Mouse (Mus musculus) hindbrain, embryonic 11.5 days (tissue): ENCODE measurements around the gene Ffar3. TPM values are rescaled to one million over a fixed set of nuclear protein-coding genes. Genes with fewer than 3 reads are reported as not detected.
A peak's percentile ranks its signal among the peaks of the same experiment; 100 is the strongest.

Experiments used
- ATAC-seq: fragments of 200-750 bp; cut with Nextera tagmentation; 2 replicates; pipeline ENCODE4 v1.8.0; 2017; ENCODE audit warnings: mild to moderate bottlenecking, moderate TSS enrichment, moderate library complexity; ENCODE audit not compliant: low FRiP score
- DNase-seq: peaks from one replicate; pipeline ENCODE4 v3.0.0-alpha.2; 2015; ENCODE audit warnings: low spot score
- H3K27ac ChIP-seq: fragments of 300-500 bp; sonication (generic); 2 replicates; pipeline ENCODE4 v1.5.1; 2014; ENCODE audit warnings: mild to moderate bottlenecking, low read depth, low read length
- H3K27me3 ChIP-seq: fragments of 300-500 bp; sonication (generic); 2 replicates; pipeline ENCODE4 v1.6.1; 2014; ENCODE audit warnings: mild to moderate bottlenecking, low read length, moderate library complexity, mixed read lengths; ENCODE audit not compliant: control insufficient read depth, insufficient read depth
- H3K36me3 ChIP-seq: fragments of 300-500 bp; sonication (generic); 2 replicates; pipeline ENCODE4 v1.6.1; 2014; ENCODE audit warnings: mild to moderate bottlenecking, low read length, moderate library complexity, mixed read lengths; ENCODE audit not compliant: control insufficient read depth, insufficient read depth
- H3K4me1 ChIP-seq: fragments of 300-500 bp; sonication (generic); replicated peaks from 2 replicates; pipeline ENCODE4 v1.6.1; 2014; ENCODE audit warnings: low read length, mixed read lengths; ENCODE audit not compliant: control insufficient read depth, insufficient read depth
- H3K4me2 ChIP-seq: fragments of 300-500 bp; sonication (generic); replicated peaks from 2 replicates; pipeline ENCODE4 v1.6.1; 2014; ENCODE audit warnings: mild to moderate bottlenecking, low read depth, low read length
- H3K4me3 ChIP-seq: fragments of 300-500 bp; sonication (generic); 2 replicates; pipeline ENCODE4 v1.5.1; 2014; ENCODE audit warnings: low read depth, low read length
- H3K9ac ChIP-seq: fragments of 300-500 bp; sonication (generic); 2 replicates; pipeline ENCODE4 v1.6.1; 2014; ENCODE audit warnings: low read depth, low read length
- H3K9me3 ChIP-seq: fragments of 300-500 bp; sonication (generic); 2 replicates; pipeline ENCODE4 v1.6.1; 2016; ENCODE audit warnings: low read length; ENCODE audit not compliant: control insufficient read depth
- WGBS: fragments of 180-500 bp; shearing (Covaris S2); extraction: QIAGEN DNeasy Blood & Tissue Kit; methylation state at CpG from one replicate; pipeline ENCODE4 v1.1.7; 2014; 5-methylcytosine and 5-hydroxymethylcytosine counted together
- polyA plus RNA-seq: library from polyadenylated mRNA; unstranded; fragments of >200 nt; fragmentation: Nextera tagmentation; extraction: Ambion mirVana; gene quantifications from 2 replicates; pipeline ENCODE4 v1.2.1, GENCODE M21; 2014

Ffar3 gene
- polyA plus RNA-seq, 1 experiment from 2014 or later = not detected

- ATAC-seq (no peak), DNase-seq (no peak)
- H3K27ac ChIP-seq = no peak overlapping the region
- no peaks in the 10 kb centered on the region for H3K4me1 ChIP-seq
- H3K36me3 ChIP-seq = no peaks in the 10 kb centered on the region
- H3K27me3 ChIP-seq = no peaks in the 10 kb centered on the region
- H3K4me3 ChIP-seq = no peak overlapping the region
- no peak overlapping the region for H3K9ac ChIP-seq
- no peak overlapping the region for H3K4me2 ChIP-seq
- no peaks in the 10 kb centered on the region for H3K9me3 ChIP-seq
Measured at GRCm38 (mm10) chr7:30884047-30884446, 28.1 kb upstream of the Ffar3 start.

DNA sequence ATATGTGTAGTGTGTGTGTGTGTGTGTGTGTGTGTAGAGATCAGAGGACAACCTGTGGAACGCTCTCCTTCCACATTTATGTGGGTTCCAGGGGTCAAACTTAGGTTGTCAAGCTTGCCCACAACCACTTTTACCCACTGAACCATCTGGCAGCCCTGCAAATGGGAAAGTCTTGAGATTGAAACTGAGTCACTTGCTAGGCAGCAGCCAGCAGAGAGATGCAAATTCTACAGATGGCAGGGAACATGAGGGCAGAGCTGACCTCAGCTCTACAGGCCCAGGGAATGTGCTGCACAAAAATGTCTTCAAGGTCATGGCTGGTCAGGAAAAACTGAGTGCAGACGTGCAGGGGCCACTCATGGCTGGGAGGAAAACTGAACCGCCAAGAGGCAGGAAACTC, 25.4 kb upstream of the Ffar3 start:
- DNase-seq (no peak), ATAC-seq (no peak)
- WGBS = 77% methylated on average over 3 of the region's 3 CpGs
- H3K27me3 ChIP-seq = no peaks in the 10 kb centered on the region
- no peak overlapping the region for H3K4me2 ChIP-seq
- no peak overlapping the region for H3K9ac ChIP-seq
- no peak overlapping the region for H3K27ac ChIP-seq
- no peaks in the 10 kb centered on the region for H3K4me1 ChIP-seq
- no peaks in the 10 kb centered on the region for H3K36me3 ChIP-seq
- no peaks in the 10 kb centered on the region for H3K9me3 ChIP-seq
- no peak overlapping the region for H3K4me3 ChIP-seq

DNA sequence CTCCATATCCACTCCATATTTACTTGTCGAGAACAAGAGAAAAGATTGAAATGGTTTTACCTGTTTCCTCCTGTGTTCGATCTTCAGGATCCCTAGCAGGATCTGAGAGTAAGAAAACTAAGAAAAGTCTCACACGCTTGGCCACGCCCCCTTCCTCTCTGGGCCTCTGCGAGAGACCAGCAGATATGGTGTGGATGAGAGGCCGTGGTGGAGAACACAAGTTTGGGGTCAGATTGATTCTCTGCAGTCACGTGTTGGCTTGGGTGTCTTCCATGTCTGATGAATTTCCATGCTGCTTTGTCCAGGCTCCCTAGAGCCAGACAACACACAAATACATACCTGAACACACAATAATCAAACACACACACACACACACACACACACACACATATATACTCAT, 24.2 kb upstream of the Ffar3 start, which contains the start of gene Cd22:
Gene Cd22, minus strand, starts transcription at position 167 of the 400 bp plus-strand sequence.
- no peaks in the 10 kb centered on the region for H3K4me1 ChIP-seq
- ATAC-seq (no peak), DNase-seq (no peak)
- H3K9ac ChIP-seq = no peak within 1 kb of the TSS
- 74% methylated on average over 7 of the region's 7 CpGs for whole genome bisulfite sequencing
- no peaks in the 10 kb centered on the region for H3K36me3 ChIP-seq
- H3K9me3 ChIP-seq = no peaks in the 10 kb centered on the region
- no peak within 1 kb of the TSS for H3K4me3 ChIP-seq
- H3K27ac ChIP-seq = no peak within 1 kb of the TSS
- no peaks in the 10 kb centered on the region for H3K27me3 ChIP-seq
- no peak within 1 kb of the TSS for H3K4me2 ChIP-seq

GRCm38 (mm10) chr7:30878950-30879349, 23.0 kb upstream of the Ffar3 start:
- ATAC-seq (no peak), DNase-seq (no peak)
- H3K4me3 ChIP-seq = no peak overlapping the region
- H3K36me3 ChIP-seq = no peaks in the 10 kb centered on the region
- H3K27me3 ChIP-seq = no peaks in the 10 kb centered on the region
- H3K4me2 ChIP-seq = no peak overlapping the region
- no peaks in the 10 kb centered on the region for H3K4me1 ChIP-seq
- H3K27ac ChIP-seq = no peak overlapping the region
- no peaks in the 10 kb centered on the region for H3K9me3 ChIP-seq
- 90% methylated on average over 6 of the region's 6 CpGs for WGBS
- no peak overlapping the region for H3K9ac ChIP-seq

DNA sequence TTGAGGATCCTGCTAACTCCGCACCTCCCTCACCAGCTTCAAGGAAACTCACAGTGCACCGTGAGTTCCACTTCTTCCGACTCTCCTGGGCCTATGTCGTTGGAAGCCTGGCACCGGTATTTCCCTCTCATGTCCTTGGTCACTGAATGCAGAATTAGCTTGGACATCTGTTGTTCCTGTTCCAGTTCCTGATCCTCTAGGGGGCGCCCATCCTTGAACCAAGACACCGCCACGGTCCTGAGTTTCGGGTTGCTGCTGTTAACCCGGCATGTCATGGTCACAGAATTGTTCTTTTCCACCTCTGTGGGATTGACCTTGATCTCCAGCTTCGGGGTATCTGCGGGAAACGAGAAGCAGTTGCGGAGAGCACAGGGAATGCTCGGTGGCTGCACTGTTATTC, 17.1 kb upstream of the Ffar3 start:
- ATAC-seq = 0 out of 2 replicates have a peak, but pooled peaks have one; percentile 22
- Histone ChIP-seq H3K36me3 (no peaks in the 10 kb centered on the region), H3K4me2 (no peak overlapping the region), H3K9me3 (no peaks in the 10 kb centered on the region), H3K9ac (no peak overlapping the region), H3K4me1 (no peaks in the 10 kb centered on the region), H3K4me3 (no peak overlapping the region), H3K27me3 (no peaks in the 10 kb centered on the region), H3K27ac (no peak overlapping the region)
- DNase-seq = peak; percentile 83
- WGBS = 25% methylated on average over 15 of the region's 15 CpGs

GRCm38 (mm10) chr7:30863386-30863785, 7.4 kb upstream of the Ffar3 start:
- Histone ChIP-seq H3K4me3 (no peak overlapping the region), H3K9me3 (no peaks in the 10 kb centered on the region), H3K27me3 (no peaks in the 10 kb centered on the region), H3K4me2 (no peak overlapping the region), H3K9ac (no peak overlapping the region), H3K27ac (no peak overlapping the region), H3K4me1 (no peaks in the 10 kb centered on the region), H3K36me3 (no peaks in the 10 kb centered on the region)
- whole genome bisulfite sequencing = 68% methylated on average over 8 of the region's 8 CpGs
- DNase-seq (no peak), ATAC-seq (no peak)

GRCm38 (mm10) chr7:30861464-30861863, 5.5 kb upstream of the Ffar3 start, which contains the start of gene Ffar1:
Ffar1 (minus strand) TSS chr7:30861564.
- Histone ChIP-seq H3K9ac (no peak within 1 kb of the TSS), H3K36me3 (no peaks in the 10 kb centered on the region), H3K27ac (no peak within 1 kb of the TSS), H3K27me3 (no peaks in the 10 kb centered on the region), H3K4me1 (no peaks in the 10 kb centered on the region), H3K4me2 (no peak within 1 kb of the TSS), H3K4me3 (no peak within 1 kb of the TSS), H3K9me3 (no peaks in the 10 kb centered on the region)
- no peak for ATAC-seq
- no peak for DNase-seq
- 90% methylated on average over 12 of the region's 12 CpGs for WGBS

DNA sequence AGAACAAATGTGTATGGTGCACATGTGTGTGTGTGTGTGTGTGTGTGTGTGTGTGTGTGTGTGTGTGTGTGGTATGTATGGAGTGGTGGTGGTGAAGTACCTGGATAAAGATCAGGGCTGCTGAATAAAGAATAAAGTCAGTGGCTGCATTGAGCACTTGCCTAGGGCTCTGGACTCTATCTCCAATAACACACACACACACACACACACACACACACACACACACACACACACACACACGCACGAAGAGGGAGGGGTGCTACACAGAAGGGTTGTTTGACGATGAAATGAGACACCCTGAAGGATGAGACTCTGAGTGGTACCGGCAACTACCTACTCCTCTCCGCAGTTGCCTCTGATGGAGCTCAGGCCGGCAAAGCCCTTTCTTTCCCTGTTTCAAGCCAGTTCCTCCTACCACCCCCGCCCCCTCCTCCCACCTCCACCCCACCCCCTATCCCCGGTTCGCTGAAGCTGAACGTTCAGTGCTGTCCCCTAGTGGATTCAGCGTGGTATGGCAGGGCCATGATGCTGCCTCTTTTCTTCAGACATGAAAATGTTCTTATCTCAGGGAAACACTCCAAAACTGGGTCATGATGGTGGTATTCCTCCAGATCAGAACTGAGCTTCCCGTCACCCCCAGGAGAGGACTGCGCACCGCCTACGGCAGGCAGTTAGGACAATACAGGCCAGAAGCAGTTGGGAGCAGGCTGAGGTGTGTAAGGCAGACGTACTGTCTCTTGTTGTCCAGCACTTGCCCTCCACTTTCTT, 3.8 kb upstream of the Ffar3 start:
- 12% methylated on average over 14 of the region's 16 CpGs for WGBS
- Histone ChIP-seq H3K36me3 (no peaks in the 10 kb centered on the region), H3K9ac (no peak overlapping the region), H3K27ac (no peak overlapping the region), H3K9me3 (no peaks in the 10 kb centered on the region), H3K4me3 (0 out of 2 replicates have a peak overlapping the region, but pooled peaks have one; percentile 8), H3K4me1 (no peaks in the 10 kb centered on the region), H3K27me3 (no peaks in the 10 kb centered on the region), H3K4me2 (peak overlapping the region; percentile 23; the same call in 1 of the 2 replicates)
- ATAC-seq (peak; percentile 72), DNase-seq (peak; percentile 86)

- Histone ChIP-seq H3K36me3 (no peaks in the 10 kb centered on the region), H3K9ac (no peak overlapping the region), H3K27me3 (no peaks in the 10 kb centered on the region), H3K4me1 (no peaks in the 10 kb centered on the region), H3K9me3 (no peaks in the 10 kb centered on the region), H3K4me3 (no peak overlapping the region), H3K27ac (no peak overlapping the region), H3K4me2 (no peak overlapping the region)
- DNase-seq = peak; percentile 79
- ATAC-seq = peak; percentile 66
Measured at GRCm38 (mm10) chr7:30859290-30859634, 3.3 kb upstream of the Ffar3 start.
